Mouse (Mus musculus) testis, adult 2 months (tissue): ENCODE data around the gene Arnt. TPM values are rescaled to one million over a fixed set of nuclear protein-coding genes. Genes with fewer than 3 reads are reported as not detected.

Source experiments
- H3K27ac ChIP-seq: fragments of 200-500 bp; 2 replicates; pipeline ENCODE4 v1.5.1; 2012; ENCODE audit warnings: low read depth, low read length; ENCODE audit not compliant: control insufficient read depth, insufficient read depth
- H3K27me3 ChIP-seq: fragments of 200-500 bp; 2 replicates; pipeline ENCODE4 v1.6.1; 2012; ENCODE audit warnings: mild to moderate bottlenecking, low read length, moderate library complexity; ENCODE audit not compliant: control insufficient read depth, insufficient read depth
- H3K36me3 ChIP-seq: fragments of 200-500 bp; 2 replicates; pipeline ENCODE4 v1.6.1; 2012; ENCODE audit warnings: mild to moderate bottlenecking, low read length; ENCODE audit not compliant: control insufficient read depth, insufficient read depth
- H3K4me1 ChIP-seq: fragments of 200-500 bp; 2 replicates; pipeline ENCODE4 v1.6.1; 2012; ENCODE audit warnings: low read length; ENCODE audit not compliant: control insufficient read depth, insufficient read depth
- H3K4me3 ChIP-seq: fragments of 200-500 bp; 2 replicates; pipeline ENCODE4 v1.5.1; 2012; ENCODE audit warnings: low read depth, mild to moderate bottlenecking, low read length, moderate library complexity, mixed read lengths; ENCODE audit not compliant: control insufficient read depth
- CTCF ChIP-seq: fragments of 200-500 bp; IDR thresholded peaks from 2 replicates; pipeline ENCODE4 v1.5.1; 2012; ENCODE audit warnings: low read depth, mild to moderate bottlenecking, inconsistent platforms, low read length, moderate library complexity; ENCODE audit not compliant: control insufficient read depth, insufficient read depth, insufficient replicate concordance
- POLR2A ChIP-seq: fragments of 200-500 bp; IDR thresholded peaks from 2 replicates; pipeline ENCODE4 v1.6.1; 2012; ENCODE audit warnings: low read depth, mild to moderate bottlenecking, inconsistent platforms, low read length, moderate library complexity; ENCODE audit not compliant: control insufficient read depth
- polyA plus RNA-seq: library from polyadenylated mRNA; depleted of rRNA; stranded (reverse); fragments of >200 nt; gene quantifications from 2 replicates; pipeline ENCODE4 v1.2.3, GENCODE M21; 2012; rRNA removed

The Arnt gene
- polyA plus RNA-seq: 13.6 TPM in 2 replicates

DNA sequence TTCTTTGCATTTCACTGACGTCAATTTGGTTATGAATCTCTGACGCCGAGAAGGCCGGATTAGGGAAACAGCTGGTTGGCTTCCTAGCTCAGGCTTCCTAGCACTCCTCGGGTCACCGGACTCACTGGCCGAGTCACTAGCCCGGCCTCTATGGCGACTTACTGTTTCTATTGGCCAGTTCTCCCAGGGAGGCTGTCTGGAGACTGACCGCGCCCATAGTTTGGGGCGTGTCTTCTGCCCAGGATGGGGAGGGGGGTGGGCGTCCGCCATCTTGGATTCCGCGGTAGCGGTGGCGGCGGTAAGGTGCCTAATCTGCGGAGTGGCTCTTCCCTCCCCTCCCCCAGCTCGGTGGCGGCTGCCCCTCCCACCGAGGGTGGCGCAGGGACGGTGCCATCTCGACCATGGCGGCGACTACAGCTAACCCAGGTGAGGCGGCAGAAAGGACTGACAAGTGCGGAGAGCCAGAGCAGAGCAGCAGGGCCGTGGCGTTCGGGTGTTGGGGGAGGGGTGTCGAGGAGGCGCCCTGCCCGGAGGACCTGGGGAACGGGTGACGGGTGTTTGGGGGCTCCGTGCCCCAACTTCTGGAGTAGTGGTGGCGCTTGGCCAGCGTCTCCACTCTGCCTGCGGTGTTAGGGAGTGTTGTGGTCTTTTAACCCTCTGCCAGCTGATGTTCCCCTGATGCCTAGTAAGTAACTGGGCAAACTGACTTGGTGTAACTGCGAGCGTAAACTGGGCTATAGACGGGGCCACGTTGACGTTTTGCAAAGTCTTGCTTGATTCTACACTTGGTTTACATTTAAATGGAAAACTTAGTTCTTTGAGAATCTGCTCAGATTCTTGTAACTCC is at the start of gene Arnt:
Gene Arnt (plus strand): TSS at position 253 of the 847 bp plus-strand sequence.
- TF ChIP-seq CTCF: no peak
- TF ChIP-seq POLR2A: peak; percentile 76; the same call in 1 of the 2 replicates
- Histone ChIP-seq H3K36me3 (no peaks in the 10 kb centered on the region; the same call in 1 of the 2 replicates), H3K4me3 (peak within 1 kb of the TSS; percentile 96), H3K4me1 (peaks cover 3% of the 10 kb centered on the region), H3K27me3 (no peaks in the 10 kb centered on the region), H3K27ac (peak within 1 kb of the TSS; percentile 64)

DNA sequence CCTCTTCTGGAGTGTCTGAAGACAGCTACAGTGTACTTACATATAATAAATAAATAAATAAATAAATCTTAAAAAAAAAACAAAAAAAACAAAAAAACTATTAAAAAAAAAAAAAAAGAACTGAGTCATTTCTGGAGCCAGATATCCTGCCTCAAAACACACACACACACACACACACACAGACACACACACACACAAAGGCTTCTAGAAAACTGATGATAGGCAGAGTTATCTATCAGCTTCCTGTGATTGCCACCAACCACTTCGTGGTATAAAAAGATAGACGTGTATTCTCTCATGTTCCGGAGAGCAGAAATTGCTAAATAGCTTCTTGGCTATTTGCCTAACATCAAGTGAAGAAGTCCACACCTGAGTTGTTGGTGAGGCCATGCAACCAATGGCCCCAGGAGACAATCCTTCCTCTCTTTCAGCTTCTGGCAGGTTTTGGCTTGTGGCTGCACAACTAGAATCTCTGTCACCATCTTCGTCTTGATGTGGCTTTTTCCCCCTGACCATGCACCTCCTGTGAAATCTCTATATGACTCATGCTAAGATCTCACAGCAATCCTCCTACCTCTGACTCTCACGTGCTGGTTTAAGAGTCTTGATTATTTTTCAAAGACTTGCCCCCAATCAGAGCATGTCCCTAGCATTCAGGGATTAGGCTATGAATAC is 48.6 kb upstream of the Arnt start:
- no peak overlapping the region for H3K4me3 ChIP-seq
- TF ChIP-seq CTCF (no peak), POLR2A (no peak)
- no peak overlapping the region for H3K27ac ChIP-seq
- H3K27me3 ChIP-seq: no peaks in the 10 kb centered on the region
- no peaks in the 10 kb centered on the region for H3K4me1 ChIP-seq
- no peaks in the 10 kb centered on the region for H3K36me3 ChIP-seq

GRCm38 (mm10) chr3:95394385-95394784 is 39.8 kb upstream of the Arnt start:
- Histone ChIP-seq H3K4me3 (no peak overlapping the region), H3K4me1 (no peaks in the 10 kb centered on the region), H3K27me3 (no peaks in the 10 kb centered on the region), H3K27ac (no peak overlapping the region), H3K36me3 (no peaks in the 10 kb centered on the region)
- TF ChIP-seq CTCF (no peak), POLR2A (no peak)

GRCm38 (mm10) chr3:95402741-95403140 is 31.4 kb upstream of the Arnt start, which contains the start of gene 4930558C23Rik:
TSS of gene 4930558C23Rik (minus strand) at chr3:95402841.
- Histone ChIP-seq H3K4me1 (no peaks in the 10 kb centered on the region), H3K36me3 (no peaks in the 10 kb centered on the region), H3K4me3 (peak within 1 kb of the TSS; percentile 64), H3K27me3 (no peaks in the 10 kb centered on the region), H3K27ac (no peak within 1 kb of the TSS)
- TF ChIP-seq POLR2A (no peak), CTCF (no peak)

GRCm38 (mm10) chr3:95407728-95408127 is 26.5 kb upstream of the Arnt start:
- no peaks in the 10 kb centered on the region for H3K36me3 ChIP-seq
- H3K27ac ChIP-seq: no peak overlapping the region
- H3K4me3 ChIP-seq: no peak overlapping the region
- H3K4me1 ChIP-seq: no peaks in the 10 kb centered on the region; the same call in 1 of the 2 replicates
- TF ChIP-seq CTCF: no peak
- no peak for TF ChIP-seq POLR2A
- H3K27me3 ChIP-seq: no peaks in the 10 kb centered on the region

DNA sequence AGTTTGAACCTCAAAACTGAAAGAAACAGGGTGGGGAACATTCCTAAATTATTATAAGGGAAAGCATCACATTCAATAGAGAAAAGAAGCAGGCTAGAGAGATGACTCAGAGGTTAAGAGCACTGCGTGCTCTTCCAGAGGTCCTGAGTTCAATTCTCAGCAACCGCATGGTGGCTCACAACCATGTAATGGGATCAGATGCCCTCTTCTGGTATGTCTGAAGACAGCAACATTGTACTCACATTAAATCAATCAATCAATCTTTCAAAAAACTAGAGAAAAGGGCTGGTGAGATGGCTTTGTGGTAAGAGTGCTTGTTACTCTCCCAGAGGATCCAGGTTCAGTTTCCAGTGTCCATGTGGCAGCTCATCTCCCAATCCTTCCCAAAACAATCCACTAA is 25.3 kb upstream of the Arnt start:
- no peak for TF ChIP-seq POLR2A
- no peak for TF ChIP-seq CTCF
- H3K27me3 ChIP-seq: no peaks in the 10 kb centered on the region
- H3K36me3 ChIP-seq: no peaks in the 10 kb centered on the region
- H3K4me1 ChIP-seq: no peaks in the 10 kb centered on the region; the same call in 1 of the 2 replicates
- H3K27ac ChIP-seq: no peak overlapping the region
- no peak overlapping the region for H3K4me3 ChIP-seq

GRCm38 (mm10) chr3:95412268-95412667 is 21.9 kb upstream of the Arnt start:
- H3K36me3 ChIP-seq: no peaks in the 10 kb centered on the region
- no peaks in the 10 kb centered on the region; the same call in 1 of the 2 replicates for H3K4me1 ChIP-seq
- TF ChIP-seq CTCF: no peak
- TF ChIP-seq POLR2A: no peak
- H3K27me3 ChIP-seq: no peaks in the 10 kb centered on the region
- H3K4me3 ChIP-seq: no peak overlapping the region
- no peak overlapping the region for H3K27ac ChIP-seq
